In the genomic region with DNA sequence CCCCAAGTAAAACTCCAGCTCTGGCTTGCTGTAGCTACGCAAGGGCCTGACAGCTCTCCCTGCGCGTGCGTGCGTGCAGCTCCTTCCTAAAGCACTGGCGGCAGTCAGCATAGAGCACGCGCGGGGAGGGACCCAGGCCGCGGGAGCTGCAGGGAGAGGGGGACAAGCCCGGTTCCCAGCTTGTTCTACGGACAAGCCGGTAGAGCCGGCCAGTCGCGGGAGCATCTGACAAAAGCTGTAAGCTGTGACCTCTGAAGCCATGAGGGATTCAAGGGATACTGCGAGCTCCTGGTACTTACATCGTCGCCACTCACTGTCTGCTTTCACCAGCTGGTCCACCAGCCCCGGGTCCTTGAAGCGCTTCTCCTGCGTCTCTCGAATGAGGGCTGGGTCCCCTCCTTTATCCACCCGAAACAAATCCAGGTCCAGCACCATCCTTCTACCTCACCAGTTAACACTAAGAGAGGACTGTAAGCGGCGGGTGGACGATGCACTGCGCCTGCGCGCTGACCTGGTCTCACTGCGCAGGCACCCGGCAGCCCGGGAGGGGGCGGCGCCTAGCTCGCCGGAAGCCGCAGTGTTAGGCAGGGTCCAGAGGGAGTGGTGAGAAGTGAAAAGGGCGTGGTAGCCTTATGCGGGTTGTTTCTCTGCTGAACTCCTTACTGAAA, we compare ENCODE assay signal across 8 mouse cellular contexts. TPM values are rescaled to one million over a fixed set of nuclear protein-coding genes. Genes with fewer than 3 reads are reported as not detected.
DNase-seq lines count a peak whose midpoint lies in the region; ATAC-seq and TF ChIP-seq lines count a peak whose summit lies in the region.

A gene (minus strand): TSS at position 512 of the 668 bp plus-strand sequence.

- DNase-seq in forebrain, embryonic 14.5 days (ENCODE audit: low spot score), result peak; percentile 93
- DNase-seq in heart, postnatal 14 days, result peak; percentile 94 to 95
- DNase-seq in layer of hippocampus, adult 11-12 months (ENCODE audit: low spot score), result peak; percentile 92
- peak; percentile 91 to 94 for DNase-seq in lung, adult 18-20 months
- DNase-seq in testis, postnatal 14 days (ENCODE audit: low spot score), result peak; percentile 89

- ATAC-seq in cerebellum, adult (ENCODE audit: insufficient number of reproducible peaks, low FRiP score, low TSS enrichment), result peak; percentile 98
- ATAC-seq in forebrain, embryonic 14.5 days, result peak; percentile 98
- ATAC-seq in neural tube, embryonic 15.5 days (ENCODE audit: low FRiP score), result peak; percentile 96

- under 1% methylated on average over 41 of the region's 41 CpGs for WGBS in forebrain, embryonic 14.5 days
- under 1% methylated on average over 41 of the region's 41 CpGs for WGBS in neural tube, embryonic 15.5 days

- peak; percentile 75 for TF ChIP-seq EP300 in ES-Bruce4 (IDR thresholded peaks at IDR 0.05; ENCODE audit: insufficient read depth, low read depth, low read length)

- peaks cover 19% of the 10 kb centered on the region for H3K36me3 ChIP-seq in ES-Bruce4 (ENCODE audit: control insufficient read depth, insufficient read depth, low read length, poor library complexity, severe bottlenecking)
- peaks cover 12% of the 10 kb centered on the region; the same call in 1 of the 2 replicates for H3K36me3 ChIP-seq in forebrain, embryonic 14.5 days (ENCODE audit: control insufficient read depth, insufficient read depth, low read length)
- peaks cover 6% of the 10 kb centered on the region; the same call in 1 of the 2 replicates for H3K36me3 ChIP-seq in neural tube, embryonic 15.5 days

- no peak for TF ChIP-seq CTCF in ES-Bruce4 (IDR thresholded peaks at IDR 0.05; ENCODE audit: low read depth, low read length)

- H3K4me1 ChIP-seq in ES-Bruce4 (ENCODE audit: control insufficient read depth, insufficient read depth, low read length), result peaks cover 2% of the 10 kb centered on the region
- peaks cover 22% of the 10 kb centered on the region; the same call in 1 of the 2 replicates for H3K4me1 ChIP-seq in forebrain, embryonic 14.5 days (ENCODE audit: control insufficient read depth, insufficient read depth, low read length)
- H3K4me1 ChIP-seq in neural tube, embryonic 15.5 days, result peaks cover 48% of the 10 kb centered on the region

- peak within 1 kb of the TSS; percentile 95 for H3K4me3 ChIP-seq in ES-Bruce4 (ENCODE audit: low read depth, low read length)
- H3K4me3 ChIP-seq in forebrain, embryonic 14.5 days (ENCODE audit: low read depth, low read length), result peak within 1 kb of the TSS; percentile 71
- H3K4me3 ChIP-seq in neural tube, embryonic 15.5 days (replicated peaks), result peak within 1 kb of the TSS; percentile 83

- H3K4me2 ChIP-seq in forebrain, embryonic 14.5 days (ENCODE audit: low read length), result peak within 1 kb of the TSS; percentile 86
- peak within 1 kb of the TSS; percentile 84 for H3K4me2 ChIP-seq in neural tube, embryonic 15.5 days

- intact Hi-C loops in heart, postnatal 14 days (cut with DNase I), result loop anchor here (5.0 kb wide), 1 partner anchor 117 kb away; a partner anchor contains a TSS

- TF ChIP-seq POLR2A in ES-Bruce4 (IDR thresholded peaks at IDR 0.05; ENCODE audit: insufficient read depth, low read length), result peak; percentile 39

- peak within 1 kb of the TSS; percentile 83 for H3K9ac ChIP-seq in ES-Bruce4 (ENCODE audit: low read depth, poor library complexity, severe bottlenecking)
- H3K9ac ChIP-seq in forebrain, embryonic 14.5 days (ENCODE audit: low read length), result peak within 1 kb of the TSS; percentile 94
- peak within 1 kb of the TSS; percentile 84 for H3K9ac ChIP-seq in neural tube, embryonic 15.5 days (replicated peaks)

- H3K9me3 ChIP-seq in ES-Bruce4 (replicated peaks; ENCODE audit: control insufficient read depth, insufficient read depth, low read length, poor library complexity, severe bottlenecking), result no peaks in the 10 kb centered on the region
- H3K9me3 ChIP-seq in forebrain, embryonic 14.5 days (replicated peaks; ENCODE audit: control insufficient read depth, low read length), result no peaks in the 10 kb centered on the region
- H3K9me3 ChIP-seq in neural tube, embryonic 15.5 days (replicated peaks), result no peaks in the 10 kb centered on the region

- peak within 1 kb of the TSS; percentile 87 for H3K27ac ChIP-seq in ES-Bruce4 (ENCODE audit: insufficient read depth, low read length)
- H3K27ac ChIP-seq in forebrain, embryonic 14.5 days (ENCODE audit: low read depth, low read length), result peak within 1 kb of the TSS; percentile 91
- peak within 1 kb of the TSS; percentile 92 for H3K27ac ChIP-seq in neural tube, embryonic 15.5 days (replicated peaks)

- H3K27me3 ChIP-seq in ES-Bruce4 (ENCODE audit: control insufficient read depth, insufficient read depth, low read length, poor library complexity, severe bottlenecking), result no peaks in the 10 kb centered on the region
- no peaks in the 10 kb centered on the region for H3K27me3 ChIP-seq in forebrain, embryonic 14.5 days (replicated peaks; ENCODE audit: control insufficient read depth, insufficient read depth, low read length)
- H3K27me3 ChIP-seq in neural tube, embryonic 15.5 days (replicated peaks), result no peaks in the 10 kb centered on the region

RNA-seq across cellular contexts. Expression of the gene that starts here (rescaled TPM):
- 258 and 273 TPM in 2 replicates for polyA plus RNA-seq in ES-Bruce4 (2011; ENCODE audit: insufficient read depth, insufficient read length, low read depth, missing spikeins)
- 227 and 241 TPM in 2 replicates for polyA plus RNA-seq in forebrain, embryonic 14.5 days (2014; fragmentation: Nextera tagmentation; extraction: Ambion mirVana)
- total RNA-seq in heart, postnatal 14 days (2021), result 10 to 100 TPM; 77.8 to 81.7 TPM
- polyA plus RNA-seq in neural tube, embryonic 15.5 days (2015; fragmentation: Nextera tagmentation; extraction: Ambion mirVana), result 206 and 219 TPM in 2 replicates

Comparison
In these comparisons a context has a peak if more than half of its experiments do, and no peak if none do; other contexts are left out.
1. Peak in every context shown above with its lines: DNase-seq, ATAC-seq, H3K4me3 ChIP-seq and H3K27ac ChIP-seq.